Mouse (Mus musculus) intestine, postnatal 0 days (tissue): ENCODE measurements around the gene Itprid2. TPM values are rescaled to one million over a fixed set of nuclear protein-coding genes. Genes with fewer than 3 reads are reported as not detected.

Experiments
- ATAC-seq: fragments of 200-750 bp; cut with Nextera tagmentation; 2 replicates; pipeline ENCODE4 v1.8.0; 2017; ENCODE audit warnings: mild to moderate bottlenecking, moderate TSS enrichment, moderate library complexity
- H3K27ac ChIP-seq: fragments of 300-500 bp; sonication (generic); 2 replicates; pipeline ENCODE4 v1.5.1; 2014; ENCODE audit warnings: mild to moderate bottlenecking, low read depth, low read length, moderate library complexity
- H3K27me3 ChIP-seq: fragments of 300-500 bp; sonication (generic); replicated peaks from 2 replicates; pipeline ENCODE4 v1.6.1; 2014; ENCODE audit warnings: low read length, mixed read lengths; ENCODE audit not compliant: control insufficient read depth, insufficient read depth
- H3K36me3 ChIP-seq: fragments of 300-500 bp; sonication (generic); 2 replicates; pipeline ENCODE4 v1.6.1; 2014; ENCODE audit warnings: mild to moderate bottlenecking, moderate library complexity; ENCODE audit not compliant: control insufficient read depth, insufficient read depth
- H3K4me1 ChIP-seq: fragments of 300-500 bp; sonication (generic); replicated peaks from 2 replicates; pipeline ENCODE4 v1.6.1; 2014; ENCODE audit warnings: antibody characterized with exemption, low read length, mixed read lengths; ENCODE audit not compliant: control insufficient read depth, insufficient read depth
- H3K4me2 ChIP-seq: fragments of 300-500 bp; sonication (generic); replicated peaks from 2 replicates; pipeline ENCODE4 v1.6.1; 2014; ENCODE audit warnings: low read depth, mild to moderate bottlenecking, moderate library complexity
- H3K4me3 ChIP-seq: fragments of 300-500 bp; sonication (generic); 2 replicates; pipeline ENCODE4 v1.5.1; 2014; ENCODE audit warnings: low read depth, low read length
- H3K9ac ChIP-seq: fragments of 300-500 bp; sonication (generic); 2 replicates; pipeline ENCODE4 v1.6.1; 2014; ENCODE audit warnings: mild to moderate bottlenecking, low read depth, low read length
- H3K9me3 ChIP-seq: fragments of 300-500 bp; sonication (generic); 2 replicates; pipeline ENCODE4 v1.6.1; 2016; ENCODE audit warnings: mixed run types; ENCODE audit not compliant: control insufficient read depth
- CTCF ChIP-seq: sonication (generic); IDR thresholded peaks from 2 replicates; pipeline ENCODE4 v1.5.1; 2016; ENCODE audit warnings: low read depth, mild to moderate bottlenecking, control low read depth, antibody characterized with exemption, moderate library complexity
- WGBS: fragments of 180-500 bp; shearing (Covaris S2); extraction: QIAGEN DNeasy Blood & Tissue Kit; methylation state at CpG from one replicate; pipeline ENCODE4 v1.1.7; 2014; 5-methylcytosine and 5-hydroxymethylcytosine counted together
- polyA plus RNA-seq: library from polyadenylated mRNA; unstranded; fragments of >200 nt; fragmentation: Nextera tagmentation; extraction: Ambion mirVana; gene quantifications from 2 replicates; pipeline ENCODE4 v1.2.1, GENCODE M21; 2015

The Itprid2 gene
- polyA plus RNA-seq, 1 experiment from 2014 or later: 21.1 TPM

DNA sequence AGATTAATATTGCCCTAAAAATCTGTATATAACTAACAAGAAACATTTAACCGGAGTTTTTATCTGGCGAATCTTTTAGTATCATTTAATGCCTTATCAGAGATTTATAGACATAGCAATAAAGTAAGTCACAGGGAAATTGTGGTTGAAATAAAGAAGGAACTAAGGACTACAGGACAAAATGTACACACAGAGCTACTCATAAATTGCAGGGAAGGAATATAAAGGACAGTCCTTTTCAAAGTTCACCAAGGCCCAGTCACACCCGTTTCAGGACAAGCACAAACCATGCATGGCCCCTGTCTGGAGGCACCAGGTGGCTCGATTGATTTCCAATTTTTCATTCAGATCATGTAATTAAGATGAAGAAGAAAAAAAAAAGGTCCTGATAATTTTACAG lies 60.0 kb downstream of the Itprid2 start:
- no peak overlapping the region for H3K27ac ChIP-seq
- TF ChIP-seq CTCF: no peak
- no peak overlapping the region for H3K4me2 ChIP-seq
- H3K27me3 ChIP-seq: no peaks in the 10 kb centered on the region
- no peaks in the 10 kb centered on the region for H3K36me3 ChIP-seq
- no peak overlapping the region for H3K9ac ChIP-seq
- 46% methylated on average over 4 of the region's 4 CpGs for WGBS
- H3K4me3 ChIP-seq: no peak overlapping the region
- ATAC-seq: peak; percentile 70
- no peaks in the 10 kb centered on the region for H3K9me3 ChIP-seq
- 0 out of 2 replicates have a peak, but pooled peaks cover 3% of the 10 kb centered on the region for H3K4me1 ChIP-seq

DNA sequence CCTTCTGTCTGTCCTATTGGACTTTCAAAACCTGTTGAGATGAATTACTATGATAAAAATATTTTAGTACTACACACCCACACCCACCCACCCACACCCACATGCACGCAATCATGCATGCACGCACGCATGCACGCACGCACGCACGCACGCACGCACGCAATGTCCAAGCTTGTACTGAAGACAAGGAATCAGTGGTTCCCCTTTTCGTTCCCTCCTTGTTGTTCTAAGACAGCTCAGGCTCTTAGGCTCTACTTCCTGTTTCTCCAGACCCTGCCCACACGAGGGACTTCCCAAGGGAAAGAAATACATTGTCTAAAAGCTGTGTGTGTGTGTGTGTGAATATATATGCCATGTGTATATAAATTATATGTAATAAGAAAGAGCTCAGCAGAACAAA lies 60.8 kb downstream of the Itprid2 start:
- Histone ChIP-seq H3K9ac (no peak overlapping the region), H3K4me2 (no peak overlapping the region), H3K4me3 (no peak overlapping the region), H3K27ac (no peak overlapping the region), H3K27me3 (no peaks in the 10 kb centered on the region), H3K9me3 (no peaks in the 10 kb centered on the region), H3K36me3 (no peaks in the 10 kb centered on the region), H3K4me1 (0 out of 2 replicates have a peak, but pooled peaks cover 3% of the 10 kb centered on the region)
- TF ChIP-seq CTCF: no peak
- ATAC-seq: no peak
- WGBS: 86% methylated on average over 12 of the region's 12 CpGs

GRCm38 (mm10) chr2:79696478-79697230 lies 61.5 kb downstream of the Itprid2 start:
- Histone ChIP-seq H3K27me3 (no peaks in the 10 kb centered on the region), H3K9me3 (no peaks in the 10 kb centered on the region), H3K27ac (no peak overlapping the region), H3K4me1 (0 out of 2 replicates have a peak, but pooled peaks cover 3% of the 10 kb centered on the region), H3K36me3 (no peaks in the 10 kb centered on the region), H3K4me2 (no peak overlapping the region), H3K9ac (no peak overlapping the region), H3K4me3 (no peak overlapping the region)
- WGBS: 80% methylated on average over 10 of the region's 10 CpGs
- no peak for TF ChIP-seq CTCF
- ATAC-seq: no peak

DNA sequence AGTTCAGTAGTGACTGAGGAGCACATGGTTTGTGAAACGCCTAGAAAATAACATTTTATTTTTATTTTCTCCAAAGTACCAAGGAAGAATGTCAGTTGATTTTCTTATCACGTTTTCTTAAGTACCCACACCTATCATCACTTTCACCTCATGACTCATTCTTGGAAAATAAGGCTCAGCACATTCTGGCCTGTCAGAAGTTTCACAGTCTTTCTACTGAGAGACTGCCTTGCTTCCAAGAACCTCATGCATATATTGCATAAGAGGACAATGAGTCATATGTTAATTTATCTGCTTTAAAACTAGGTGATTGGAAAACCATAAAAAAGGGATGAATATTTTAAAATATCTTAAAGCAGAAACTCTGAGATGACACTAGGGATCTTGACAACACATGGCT lies 63.0 kb downstream of the Itprid2 start:
- H3K4me2 ChIP-seq: no peak overlapping the region

GRCm38 (mm10) chr2:79704773-79705172 lies 69.6 kb downstream of the Itprid2 start:
- Histone ChIP-seq H3K4me1 (no peaks in the 10 kb centered on the region), H3K4me2 (no peak overlapping the region), H3K9me3 (no peaks in the 10 kb centered on the region), H3K36me3 (no peaks in the 10 kb centered on the region), H3K27me3 (no peaks in the 10 kb centered on the region), H3K4me3 (no peak overlapping the region), H3K27ac (no peak overlapping the region), H3K9ac (no peak overlapping the region)
- WGBS: 52% methylated on average over 2 of the region's 2 CpGs
- TF ChIP-seq CTCF: no peak
- ATAC-seq: no peak

More for the DNA sequence above, 63.0 kb downstream of the Itprid2 start:
- Histone ChIP-seq H3K4me3 (no peak overlapping the region), H3K27me3 (no peaks in the 10 kb centered on the region), H3K27ac (no peak overlapping the region), H3K9me3 (no peaks in the 10 kb centered on the region), H3K9ac (no peak overlapping the region), H3K36me3 (no peaks in the 10 kb centered on the region), H3K4me1 (0 out of 2 replicates have a peak, but pooled peaks cover 3% of the 10 kb centered on the region)
- WGBS: 40% methylated on average over 2 of the region's 2 CpGs
- ATAC-seq: peak; percentile 85
- TF ChIP-seq CTCF: no peak

DNA sequence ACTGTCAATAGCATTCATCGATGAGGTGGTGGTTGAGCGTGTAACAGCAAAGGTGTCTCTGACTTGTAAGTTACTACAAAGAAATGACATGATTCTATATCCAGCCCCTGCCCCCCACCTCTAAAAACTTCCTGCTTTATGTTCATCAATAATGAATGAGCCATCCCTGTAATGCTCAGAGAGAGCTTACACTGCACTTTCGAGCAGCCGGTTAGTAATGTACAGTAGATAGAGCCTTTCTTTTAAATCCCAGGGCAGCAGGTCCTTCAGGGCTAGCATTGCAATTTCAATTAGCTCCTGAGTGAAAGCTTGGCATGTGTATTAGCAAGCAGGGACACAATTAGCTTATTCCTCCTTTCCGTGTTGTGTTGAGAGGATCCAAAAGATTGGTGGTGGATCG lies 72.4 kb downstream of the Itprid2 start, which contains the start of gene Ppp1r1c:
Ppp1r1c (plus strand) TSS at position 206 of the 400 bp plus-strand sequence.
- 88% methylated on average over 6 of the region's 6 CpGs for WGBS
- no peak for TF ChIP-seq CTCF
- no peak for ATAC-seq
- no peak within 1 kb of the TSS for H3K4me2 ChIP-seq
- no peaks in the 10 kb centered on the region for H3K36me3 ChIP-seq
- no peak within 1 kb of the TSS for H3K27ac ChIP-seq
- no peak within 1 kb of the TSS for H3K9ac ChIP-seq
- H3K9me3 ChIP-seq: no peaks in the 10 kb centered on the region
- H3K4me3 ChIP-seq: no peak within 1 kb of the TSS
- no peaks in the 10 kb centered on the region for H3K27me3 ChIP-seq
- H3K4me1 ChIP-seq: no peaks in the 10 kb centered on the region
